Mouse (Mus musculus) left cerebral cortex, postnatal 25 days (tissue): Measurements from ENCODE around the gene Yju2. TPM values are rescaled to one million over a fixed set of nuclear protein-coding genes. Genes with fewer than 3 reads are reported as not detected.

ENCODE experiments used
- DNase-seq, 2 experiments: peaks; one replicate each; pipeline ENCODE4 v3.0.0; 2022; ENCODE audit warnings: low spot score in 2 of 2, mixed read lengths in 1 of 2
- intact Hi-C: fragments of 180-260 bp; cut with DNase I; formaldehyde crosslinking; loops from one replicate; pipeline ENCODE4 v1.15.1; 2025
- total RNA-seq, 2 experiments: library from RNA; stranded (reverse); gene quantifications; 2 replicates each; pipeline ENCODE4 v1.2.3; 2021

Yju2 gene
- total RNA-seq, 2 experiments from 2014 or later, result 15.0 to 15.3 TPM

GRCm38 (mm10) chr17:55996007-55996406 lies 37.1 kb downstream of the Yju2 start:
- no peak for DNase-seq
- intact Hi-C loops, result no loop called here

- no peak for DNase-seq
- intact Hi-C loops, result no loop called here
Observed at GRCm38 (mm10) chr17:55999794-56000499, 41.0 kb downstream of the Yju2 start.

- no peak for DNase-seq
- intact Hi-C loops, result no loop called here
Observed at GRCm38 (mm10) chr17:56003000-56003399, 44.1 kb downstream of the Yju2 start.

GRCm38 (mm10) chr17:56005415-56006061 lies 46.6 kb downstream of the Yju2 start, which contains the start of the genes Stap2 and Mpnd:
TSS of gene Stap2 (minus strand) at chr17:56005584.
TSS of gene Mpnd (plus strand) at chr17:56005711.
- intact Hi-C loops, result loop anchor here (5.0 kb wide), 1 partner anchor 303 kb away; no protein-coding TSS in a partner anchor

GRCm38 (mm10) chr17:56006956-56007355 lies 48.1 kb downstream of the Yju2 start:
- intact Hi-C loops, result loop anchor here (5.0 kb wide), 1 partner anchor 305 kb away; no protein-coding TSS in a partner anchor
- DNase-seq, result no peak

More at GRCm38 (mm10) chr17:56005415-56006061, 46.6 kb downstream of the Yju2 start, which contains the start of the genes Stap2 and Mpnd:
- no peak for DNase-seq

- intact Hi-C loops, result loop anchor here (5.0 kb wide), 1 partner anchor 305 kb away; no protein-coding TSS in a partner anchor
- DNase-seq, result no peak
Observed at GRCm38 (mm10) chr17:56007444-56008355, 48.8 kb downstream of the Yju2 start.

- DNase-seq, result peak; percentile 94 to 98
- intact Hi-C loops, result loop anchor here (1.0 to 5.0 kb wide), 2 partner anchors 28 to 306 kb away; partner anchors contain the start of gene Sh3gl1
Observed at GRCm38 (mm10) chr17:56008356-56009087, 49.6 kb downstream of the Yju2 start.

GRCm38 (mm10) chr17:56009088-56009961 lies 50.4 kb downstream of the Yju2 start:
- intact Hi-C loops, result loop anchor here (1.0 to 5.0 kb wide), 2 partner anchors 27 to 307 kb away; partner anchors contain the start of gene Sh3gl1
- peak; percentile 92 to 96 for DNase-seq

- intact Hi-C loops, result loop anchor here (1.0 to 5.0 kb wide), 3 partner anchors 26 to 308 kb away; partner anchors contain the start of gene Sh3gl1
- DNase-seq, result no peak
Observed at GRCm38 (mm10) chr17:56009962-56010240, 51.0 kb downstream of the Yju2 start.

- DNase-seq, result no peak
- intact Hi-C loops, result loop anchor here (2.0 kb wide), 1 partner anchor 33 kb away; no protein-coding TSS in a partner anchor
Observed at GRCm38 (mm10) chr17:56010255-56010654, 51.4 kb downstream of the Yju2 start.

- intact Hi-C loops, result loop anchor here (2.0 kb wide), 1 partner anchor 34 kb away; no protein-coding TSS in a partner anchor
- DNase-seq, result peak; percentile 56 to 66
Observed at GRCm38 (mm10) chr17:56010681-56011080, 51.8 kb downstream of the Yju2 start.

- intact Hi-C loops, result loop anchor here (2.0 kb wide), 1 partner anchor 35 kb away; no protein-coding TSS in a partner anchor
- no peak for DNase-seq
Observed at GRCm38 (mm10) chr17:56011441-56011840, 52.5 kb downstream of the Yju2 start.

- intact Hi-C loops, result no loop called here
- DNase-seq, result no peak
Observed at GRCm38 (mm10) chr17:56015293-56015692, 56.4 kb downstream of the Yju2 start.

- DNase-seq, result no peak
- intact Hi-C loops, result no loop called here
Observed at GRCm38 (mm10) chr17:56016382-56016781, 57.5 kb downstream of the Yju2 start.

GRCm38 (mm10) chr17:56016793-56017785 lies 58.2 kb downstream of the Yju2 start:
- DNase-seq, result no peak
- intact Hi-C loops, result no loop called here

GRCm38 (mm10) chr17:56017848-56018247 lies 58.9 kb downstream of the Yju2 start:
- intact Hi-C loops, result no loop called here

More at GRCm38 (mm10) chr17:56017848-56018247, 58.9 kb downstream of the Yju2 start:
- DNase-seq, result no peak
